Mouse (Mus musculus): ENCODE measurements around the gene Pclaf.

Pclaf gene

GRCm38 (mm10) chr9:65890143-65890628, at the start of gene Pclaf:
Gene Pclaf (plus strand): TSS chr9:65890237.
- peak; percentile 77 for DNase-seq (ENCODE audit: extremely low read depth, insufficient read length, low spot score)

GRCm38 (mm10) chr9:65844421-65845165, 45.4 kb upstream of the Pclaf start:
- no peak for DNase-seq (ENCODE audit: extremely low read depth, insufficient read length, low spot score)

GRCm38 (mm10) chr9:65848154-65848553, 41.9 kb upstream of the Pclaf start:
- DNase-seq (ENCODE audit: extremely low read depth, insufficient read length, low spot score): no peak

- no peak for DNase-seq (ENCODE audit: extremely low read depth, insufficient read length, low spot score)
These were observed 39.8 kb upstream of the Pclaf start for GRCm38 (mm10) chr9:65850203-65850602.

GRCm38 (mm10) chr9:65859656-65860055, 30.4 kb upstream of the Pclaf start:
- no peak for DNase-seq (ENCODE audit: extremely low read depth, insufficient read length, low spot score)

GRCm38 (mm10) chr9:65884564-65885315, 5.3 kb upstream of the Pclaf start:
- peak; percentile 91 for DNase-seq (ENCODE audit: extremely low read depth, insufficient read length, low spot score)

GRCm38 (mm10) chr9:65891126-65891525, 1.1 kb downstream of the Pclaf start:
- no peak for DNase-seq (ENCODE audit: extremely low read depth, insufficient read length, low spot score)

GRCm38 (mm10) chr9:65896977-65897376, 6.9 kb downstream of the Pclaf start:
- DNase-seq (ENCODE audit: extremely low read depth, insufficient read length, low spot score): no peak

GRCm38 (mm10) chr9:65902879-65903278, 12.8 kb downstream of the Pclaf start:
- DNase-seq (ENCODE audit: extremely low read depth, insufficient read length, low spot score): no peak

GRCm38 (mm10) chr9:65903419-65903818, 13.4 kb downstream of the Pclaf start:
- no peak for DNase-seq (ENCODE audit: extremely low read depth, insufficient read length, low spot score)

- peak; percentile 95 for DNase-seq (ENCODE audit: extremely low read depth, insufficient read length, low spot score)
These were observed 18.6 kb downstream of the Pclaf start, which contains the start of the genes Trip4 and Csnk1g1 for GRCm38 (mm10) chr9:65908394-65909300. Gene Trip4 (minus strand): TSS chr9:65908794. Gene Csnk1g1 (plus strand): TSS chr9:65908924.

GRCm38 (mm10) chr9:65909301-65909801, 19.3 kb downstream of the Pclaf start:
- DNase-seq (ENCODE audit: extremely low read depth, insufficient read length, low spot score): no peak

- DNase-seq (ENCODE audit: extremely low read depth, insufficient read length, low spot score): no peak
These were observed 19.8 kb downstream of the Pclaf start for GRCm38 (mm10) chr9:65909837-65910236.

GRCm38 (mm10) chr9:65913976-65914375, 23.9 kb downstream of the Pclaf start:
- DNase-seq (ENCODE audit: extremely low read depth, insufficient read length, low spot score): no peak

GRCm38 (mm10) chr9:65917015-65917414, 27.0 kb downstream of the Pclaf start:
- no peak for DNase-seq (ENCODE audit: extremely low read depth, insufficient read length, low spot score)

GRCm38 (mm10) chr9:65928456-65928855, 38.4 kb downstream of the Pclaf start:
- DNase-seq (ENCODE audit: extremely low read depth, insufficient read length, low spot score): no peak

GRCm38 (mm10) chr9:65929826-65930225, 39.8 kb downstream of the Pclaf start:
- no peak for DNase-seq (ENCODE audit: extremely low read depth, insufficient read length, low spot score)

GRCm38 (mm10) chr9:65937566-65937965, 47.5 kb downstream of the Pclaf start:
- DNase-seq (ENCODE audit: extremely low read depth, insufficient read length, low spot score): no peak

GRCm38 (mm10) chr9:65951082-65951587, 61.1 kb downstream of the Pclaf start:
- DNase-seq (ENCODE audit: extremely low read depth, insufficient read length, low spot score): no peak
